Mouse (Mus musculus) left cerebral cortex, adult 2 months (tissue): ENCODE results near the gene Dlx3. TPM values are rescaled to one million over a fixed set of nuclear protein-coding genes. Genes with fewer than 3 reads are reported as not detected.

Experiments
- DNase-seq, 2 experiments: peaks; one replicate each; pipeline ENCODE4 v3.0.0; 2021 to 2022; ENCODE audit warnings: low spot score in 2 of 2, mixed read lengths in 1 of 2; ENCODE audit errors: extremely low spot score in 1 of 2
- H3K27ac ChIP-seq: fragments of 200-600 bp; 2 replicates; pipeline ENCODE4 v1.8.1; 2022
- H3K4me3 ChIP-seq: fragments of 200-600 bp; 2 replicates; pipeline ENCODE4 v1.8.1; 2022
- CTCF ChIP-seq: fragments of 200-600 bp; IDR thresholded peaks from 2 replicates; pipeline ENCODE4 v1.8.1; 2022; ENCODE audit warnings: antibody characterized with exemption, mild to moderate bottlenecking, moderate library complexity
- intact Hi-C: fragments of 180-260 bp; cut with DNase I; formaldehyde crosslinking; loops from one replicate; pipeline ENCODE4 v1.15.1; 2025
- long read RNA-seq, 2 experiments: library from polyadenylated mRNA; stranded (forward); transcript quantifications; one replicate each; pipeline ENCODE4 v2.0.0; 2021; ENCODE audit warnings: borderline mapping rate in 2 of 2
- total RNA-seq, 2 experiments: library from RNA; stranded (reverse); gene quantifications; 2 replicates each; pipeline ENCODE4 v1.2.3; 2021

Gene Dlx3
- total RNA-seq: not detected
- long read RNA-seq, experiment 1: 0 reads
- long read RNA-seq, experiment 2: 0 reads

DNA sequence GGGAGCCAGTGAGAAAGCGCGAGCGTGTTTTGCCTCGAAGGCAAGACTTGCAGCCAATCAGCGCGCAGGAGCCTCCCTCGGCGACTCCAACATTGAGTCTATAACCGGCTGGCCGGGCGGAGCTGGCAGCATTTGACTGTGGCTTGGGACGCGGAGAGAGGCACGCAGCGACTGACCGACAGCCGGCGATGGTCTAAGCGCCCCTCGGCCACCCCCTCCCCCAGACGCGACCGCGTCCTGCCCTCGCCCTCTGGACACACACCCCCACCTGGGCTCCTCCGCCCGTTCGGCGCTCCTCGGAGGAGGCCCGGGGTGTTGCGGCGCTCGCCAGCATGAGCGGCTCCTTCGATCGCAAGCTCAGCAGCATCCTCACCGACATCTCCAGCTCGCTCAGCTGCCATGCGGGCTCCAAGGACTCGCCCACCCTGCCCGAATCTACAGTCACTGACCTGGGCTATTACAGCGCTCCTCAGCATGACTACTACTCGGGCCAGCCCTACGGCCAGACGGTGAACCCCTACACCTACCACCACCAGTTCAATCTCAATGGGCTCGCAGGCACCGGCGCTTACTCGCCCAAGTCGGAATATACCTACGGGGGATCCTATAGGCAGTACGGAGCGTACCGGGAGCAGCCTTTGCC, at the start of gene Dlx3:
Dlx3 (plus strand) TSS at position 130 of the 643 bp plus-strand sequence.
- no peak for DNase-seq
- H3K27ac ChIP-seq: no peak within 1 kb of the TSS
- intact Hi-C loops: loop anchor here (2.0 kb wide), 1 partner anchor 401 kb away; no protein-coding TSS in a partner anchor
- TF ChIP-seq CTCF: no peak
- H3K4me3 ChIP-seq: 0 out of 2 replicates have a peak within 1 kb of the TSS, but pooled peaks have one; percentile 7

DNA sequence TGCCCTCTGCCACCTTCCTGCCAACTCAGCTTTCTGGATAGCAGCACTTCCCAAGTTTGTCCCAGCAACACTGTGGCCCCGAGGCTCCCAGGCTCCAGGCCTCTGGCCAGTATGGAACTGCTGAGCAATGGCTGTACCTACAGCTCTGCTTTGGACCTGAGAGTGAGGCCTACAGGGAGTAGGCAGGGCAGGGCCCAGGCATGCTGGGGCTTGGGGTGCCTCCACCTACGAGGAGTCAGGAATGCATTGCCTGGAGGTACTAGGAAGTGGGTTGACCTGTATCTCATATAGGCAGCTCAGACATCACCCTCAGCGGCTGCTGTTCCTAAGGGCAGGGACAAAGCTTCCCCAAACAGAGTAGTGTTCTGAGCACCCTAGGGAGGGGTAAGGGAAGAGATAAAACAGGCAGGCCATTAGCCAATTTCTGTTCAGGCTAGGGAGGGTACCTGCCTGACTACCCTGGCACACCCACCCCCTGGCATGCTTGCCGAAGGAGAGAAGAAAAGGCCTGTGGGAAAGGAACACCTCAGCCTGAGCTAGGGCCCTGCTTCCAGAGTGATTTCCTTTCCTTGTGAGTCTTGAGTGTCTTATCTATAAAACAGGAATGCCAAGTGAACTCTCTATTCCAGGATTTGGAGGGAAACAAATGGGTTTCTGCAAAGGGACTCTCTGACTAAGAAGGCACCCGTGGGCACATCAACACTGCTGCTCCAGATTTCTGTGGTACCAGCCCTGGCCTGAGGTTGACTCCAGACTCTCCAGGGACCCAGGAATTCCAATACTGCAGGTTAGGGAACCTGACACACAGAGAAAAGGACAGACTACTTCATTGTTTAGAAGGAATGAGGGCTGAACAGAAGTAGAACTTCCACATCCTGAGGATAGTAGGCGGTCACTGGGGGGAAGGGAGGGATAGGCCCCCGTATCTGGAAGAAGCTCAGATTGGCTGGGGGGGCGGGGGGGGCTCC, 49.5 kb upstream of the Dlx3 start:
- no peak for TF ChIP-seq CTCF
- DNase-seq: no peak
- Histone ChIP-seq H3K27ac (no peak overlapping the region), H3K4me3 (no peak overlapping the region)
- intact Hi-C loops: no loop called here

DNA sequence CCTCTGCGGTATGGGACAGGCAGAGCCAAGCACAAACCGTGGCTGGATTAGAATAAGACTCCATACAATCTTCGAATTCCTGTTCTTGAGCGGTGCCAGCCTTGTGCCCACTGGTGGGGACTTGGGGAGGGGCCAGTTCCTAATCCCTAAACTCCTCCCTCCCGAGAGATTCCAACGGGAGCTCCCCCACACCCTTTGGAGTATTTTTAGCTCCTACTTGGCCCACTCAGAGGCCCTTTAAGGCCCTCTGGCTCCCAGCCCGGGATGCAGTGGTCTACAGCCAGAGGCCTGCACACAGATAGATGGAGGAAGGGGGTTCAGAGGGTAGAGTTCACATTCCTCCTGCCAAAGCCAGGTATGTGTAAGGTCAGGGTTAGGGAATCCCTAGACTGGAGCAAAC, 48.7 kb upstream of the Dlx3 start:
- DNase-seq: no peak
- intact Hi-C loops: no loop called here
- H3K4me3 ChIP-seq: no peak overlapping the region
- no peak overlapping the region for H3K27ac ChIP-seq
- no peak for TF ChIP-seq CTCF

DNA sequence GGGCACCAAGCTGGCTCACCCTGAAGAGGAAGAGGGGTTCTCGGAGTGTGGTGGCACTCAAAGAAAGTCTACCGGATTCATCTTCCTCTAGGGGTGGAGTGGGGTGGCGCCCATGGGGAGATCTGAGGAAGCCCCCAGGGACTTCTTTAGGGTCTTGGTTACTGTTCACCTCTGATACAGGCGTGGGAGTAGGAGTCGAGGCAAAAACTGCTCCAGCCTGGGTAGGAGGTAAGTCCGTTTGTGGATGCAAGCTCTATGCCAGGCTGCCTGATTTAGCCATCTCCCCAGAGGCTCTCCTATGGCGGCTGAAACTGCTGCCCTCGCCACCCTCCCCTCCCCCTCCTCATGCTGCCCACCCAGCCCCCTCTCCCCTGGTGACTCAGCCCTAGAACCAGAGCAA, 47.8 kb upstream of the Dlx3 start:
- H3K27ac ChIP-seq: no peak overlapping the region
- no peak for DNase-seq
- intact Hi-C loops: no loop called here
- no peak for TF ChIP-seq CTCF
- no peak overlapping the region for H3K4me3 ChIP-seq

DNA sequence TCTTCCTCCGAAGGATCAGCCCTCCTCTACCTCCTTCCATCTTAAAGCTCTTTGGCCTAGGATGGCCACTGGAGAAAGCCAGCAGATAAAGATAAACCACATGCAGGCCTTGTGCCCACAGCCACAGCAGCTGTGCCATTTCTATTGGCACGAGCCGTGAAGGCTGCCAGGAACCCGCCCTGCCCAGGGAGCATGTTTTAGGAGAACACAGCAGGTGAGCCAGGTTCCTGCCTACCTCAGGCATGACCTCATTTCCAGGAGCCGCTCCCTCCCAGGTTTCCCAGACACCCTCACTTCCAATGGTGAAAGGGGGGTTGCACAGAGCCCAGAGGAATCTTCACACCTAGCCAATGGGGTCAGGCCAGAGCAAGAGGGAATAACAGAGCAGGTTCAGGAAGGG, 47.1 kb upstream of the Dlx3 start:
- intact Hi-C loops: no loop called here
- no peak overlapping the region for H3K27ac ChIP-seq
- no peak overlapping the region for H3K4me3 ChIP-seq
- TF ChIP-seq CTCF: no peak
- no peak for DNase-seq

DNA sequence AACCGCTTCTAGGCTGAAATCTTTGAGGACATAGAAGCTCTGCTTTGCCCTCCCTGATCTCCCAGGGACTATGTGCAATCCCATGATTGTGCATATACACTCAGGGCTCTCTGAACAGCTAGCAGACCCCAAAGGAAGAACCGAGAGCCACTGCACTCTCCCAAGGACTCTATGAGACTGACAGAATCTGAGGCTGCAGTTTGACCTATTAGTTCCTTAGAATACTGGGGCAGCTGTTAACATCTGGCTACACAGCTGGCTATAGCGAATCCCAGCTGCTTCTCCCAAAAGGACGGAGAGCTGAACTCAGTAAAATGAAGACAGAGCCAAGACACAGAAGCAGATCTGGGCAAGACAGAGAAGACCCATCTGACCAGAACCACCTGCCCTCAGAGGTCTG, 46.1 kb upstream of the Dlx3 start:
- H3K27ac ChIP-seq: no peak overlapping the region
- DNase-seq: no peak
- intact Hi-C loops: no loop called here
- TF ChIP-seq CTCF: no peak
- no peak overlapping the region for H3K4me3 ChIP-seq

DNA sequence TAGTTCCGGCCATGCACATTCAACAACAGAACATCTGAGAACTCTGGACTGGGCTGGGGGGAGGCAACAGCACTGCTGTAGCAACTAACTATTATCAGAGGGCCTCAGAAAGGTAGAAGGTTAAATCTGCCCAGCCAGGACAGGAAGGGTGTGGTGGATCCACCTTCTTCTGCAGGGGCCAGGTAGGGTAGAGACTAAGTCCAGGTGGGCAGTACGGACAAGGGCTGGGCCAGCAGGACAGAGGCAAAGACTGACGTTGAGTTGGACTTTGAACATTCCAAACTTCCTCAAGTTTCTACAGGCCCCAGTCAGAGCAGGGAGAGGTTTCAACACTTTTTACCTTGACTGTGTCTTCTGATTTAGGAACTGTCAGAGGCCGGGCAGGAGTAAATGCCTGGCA, 45.2 kb upstream of the Dlx3 start:
- intact Hi-C loops: no loop called here
- Histone ChIP-seq H3K4me3 (no peak overlapping the region), H3K27ac (no peak overlapping the region)
- DNase-seq: no peak
- TF ChIP-seq CTCF: no peak

DNA sequence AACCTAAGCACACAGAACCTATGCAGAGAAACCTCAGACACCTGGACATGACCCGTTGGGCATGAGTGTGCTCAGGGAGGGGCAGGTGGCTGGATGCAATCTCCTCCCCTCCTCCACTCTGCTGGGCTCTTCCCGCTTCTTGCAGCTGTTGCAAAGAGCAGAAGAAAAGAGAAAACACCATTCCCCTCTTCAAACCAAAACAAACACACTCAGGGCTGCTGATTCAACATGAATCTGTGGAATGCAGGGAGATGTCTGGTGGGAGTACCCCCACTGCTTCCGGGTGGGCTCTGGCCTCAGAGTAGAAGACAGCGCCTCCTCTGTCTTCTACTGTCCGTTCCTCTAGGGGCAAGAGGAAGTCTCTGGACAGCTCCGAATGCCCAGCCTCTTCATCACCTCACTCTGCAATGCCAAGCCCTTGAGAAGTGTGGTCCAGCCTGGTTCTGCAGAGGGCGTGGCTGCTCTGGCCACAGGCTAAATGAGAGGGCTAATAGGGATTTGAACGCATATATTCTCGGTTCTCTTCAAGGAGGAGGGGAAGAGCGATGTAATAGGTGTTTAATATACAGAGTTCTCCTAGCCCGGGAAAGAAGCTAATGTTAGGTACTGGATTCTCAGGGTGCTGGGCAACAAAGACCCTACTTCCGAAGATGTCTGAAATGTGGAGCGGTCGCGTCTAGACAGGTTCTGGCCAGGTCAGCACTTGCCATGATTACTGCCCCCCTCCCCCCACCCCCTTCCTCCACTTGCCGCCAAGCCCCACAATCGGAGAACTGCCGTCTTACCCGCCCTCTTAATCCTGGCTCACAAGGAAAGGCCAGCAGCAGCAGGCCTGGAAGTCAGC, 44.5 kb upstream of the Dlx3 start:
- peak overlapping the region; percentile 79; the same call in 1 of the 2 replicates for H3K27ac ChIP-seq
- intact Hi-C loops: loop anchor here (1.0 kb wide), 1 partner anchor 30 kb away; no protein-coding TSS in a partner anchor
- H3K4me3 ChIP-seq: peak overlapping the region; percentile 60
- DNase-seq: no peak
- no peak for TF ChIP-seq CTCF

DNA sequence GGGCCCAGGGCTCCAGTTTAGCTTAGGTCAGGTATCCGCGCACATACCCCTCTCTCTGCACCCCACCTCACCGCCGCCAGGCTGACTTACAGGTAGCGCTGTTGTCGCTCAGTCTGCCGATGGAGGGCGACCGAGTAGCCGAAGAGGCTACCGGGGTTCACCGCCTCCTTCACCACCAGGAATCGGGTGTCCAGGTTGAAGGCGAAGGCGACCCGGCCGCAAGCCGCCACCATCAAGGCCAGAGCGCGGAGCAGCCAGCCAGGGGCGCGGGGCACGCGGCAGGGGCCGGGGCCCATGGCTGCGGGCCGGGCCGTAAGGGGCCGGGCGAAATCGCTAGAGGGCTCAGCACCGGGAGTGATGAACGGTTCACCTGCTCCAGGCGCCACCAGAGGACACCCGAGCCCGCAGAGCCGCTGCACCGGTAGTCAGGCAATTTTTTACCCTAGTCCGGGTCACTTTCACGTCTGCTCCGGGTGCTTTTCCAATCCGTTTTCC, 43.8 kb upstream of the Dlx3 start:
- H3K27ac ChIP-seq: peak overlapping the region; percentile 79
- peak; percentile 52 to 58 for DNase-seq
- H3K4me3 ChIP-seq: peak overlapping the region; percentile 60
- peak; percentile 58 for TF ChIP-seq CTCF
- intact Hi-C loops: loop anchor here (1.0 kb wide), 1 partner anchor 29 kb away; no protein-coding TSS in a partner anchor

DNA sequence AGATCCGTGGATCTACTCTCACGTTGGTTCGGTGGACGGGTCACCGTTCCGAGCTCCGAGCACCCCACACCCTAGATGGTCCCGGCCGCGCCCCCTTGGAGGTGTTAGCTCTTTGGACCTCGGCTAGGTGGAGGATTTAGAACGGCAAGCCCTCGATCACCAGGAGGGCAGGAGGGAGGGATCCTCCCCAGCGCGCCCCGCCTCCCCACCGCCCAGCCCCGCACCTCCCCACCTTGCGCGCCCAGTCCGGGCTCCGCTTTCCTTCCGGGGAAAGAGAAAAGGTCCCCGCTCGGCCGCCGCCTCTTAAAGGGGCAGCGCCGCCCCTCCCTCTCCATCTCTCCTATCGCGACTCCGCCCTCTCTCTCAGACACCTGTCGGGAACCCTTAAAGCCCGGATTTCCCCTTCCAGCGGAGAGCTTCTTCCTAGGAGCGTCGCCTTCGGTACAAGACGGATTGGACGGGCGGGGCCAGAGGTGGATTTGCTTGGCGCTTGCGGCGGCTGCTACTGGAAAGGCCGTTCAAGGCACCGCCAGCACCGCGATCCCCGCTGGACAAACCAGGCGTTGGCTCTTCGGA, 43.3 kb upstream of the Dlx3 start, which contains the start of gene Itga3:
Itga3 (minus strand) TSS at position 266 of the 576 bp plus-strand sequence.
- peak within 1 kb of the TSS; percentile 79 for H3K27ac ChIP-seq
- peak; percentile 53 to 61 for DNase-seq
- intact Hi-C loops: loop anchor here (1.0 kb wide), 1 partner anchor 29 kb away; no protein-coding TSS in a partner anchor
- peak within 1 kb of the TSS; percentile 60 for H3K4me3 ChIP-seq
- TF ChIP-seq CTCF: no peak

DNA sequence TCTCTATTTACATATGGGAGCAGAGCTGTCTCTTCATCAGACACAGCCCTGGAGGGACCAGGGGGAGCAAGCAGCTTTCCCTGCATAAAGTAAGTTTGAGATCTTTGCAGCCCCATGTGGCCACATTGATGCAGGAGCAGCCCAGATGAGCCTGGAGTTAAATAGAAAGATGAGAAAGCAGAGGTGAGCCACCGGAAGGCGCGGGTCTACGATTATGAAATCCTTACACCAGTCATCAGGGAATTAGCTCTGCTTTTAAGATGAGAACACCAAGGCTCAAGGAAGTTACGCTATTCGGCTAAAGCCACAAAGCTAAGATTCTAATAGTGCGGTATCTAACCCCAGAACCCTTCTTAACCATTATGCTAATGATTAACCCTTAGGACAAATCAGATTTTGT, 42.0 kb upstream of the Dlx3 start:
- TF ChIP-seq CTCF: no peak
- no peak for DNase-seq
- intact Hi-C loops: no loop called here
- Histone ChIP-seq H3K27ac (no peak overlapping the region), H3K4me3 (no peak overlapping the region)
